8 mouse cellular contexts compared by ENCODE assay signal in genomic region chr6:116056676-116057264, GRCm38 (mm10).
A peak's percentile ranks its signal among the peaks of the same experiment; 100 is the strongest.
DNase-seq lines count a peak whose midpoint lies in the region; ATAC-seq lines count a peak whose summit lies in the region.

No protein-coding gene starts in this region.

- H3K27ac ChIP-seq in embryonic facial prominence, embryonic 10.5 days (replicated peaks) = no peak overlapping the region

- WGBS in embryonic facial prominence, embryonic 10.5 days = 25% methylated on average over 13 of the region's 13 CpGs

- H3K4me1 ChIP-seq in megakaryocyte, embryonic 14.5 days = peaks cover 26% of the 10 kb centered on the region
- peaks cover 14% of the 10 kb centered on the region for H3K4me1 ChIP-seq in embryonic facial prominence, embryonic 10.5 days

- no peak for ATAC-seq in megakaryocyte, adult 5-6 weeks (ENCODE audit: poor library complexity, severe bottlenecking)
- peak; percentile 32 for ATAC-seq in inflammation-experienced regulatory T-cells, adult 6 months
- no peak for ATAC-seq in erythroid progenitor cell, adult 5-6 weeks (replicated peaks; ENCODE audit: low FRiP score, poor library complexity, severe bottlenecking)

- peak; percentile 25 for DNase-seq in embryonic facial prominence, embryonic 10.5 days (ENCODE audit: low spot score)
- peak; percentile 59 to 61 for DNase-seq in left cerebral cortex, adult 8-10 months (ENCODE audit: low spot score in 2 of 2)
- peak; percentile 36 for DNase-seq in retina, embryonic 14.5 days (ENCODE audit: low spot score)
- no peak for DNase-seq in urinary bladder, postnatal 10 days (ENCODE audit: low spot score)

- H3K36me3 ChIP-seq in megakaryocyte, embryonic 14.5 days (replicated peaks; ENCODE audit: low read length) = no peaks in the 10 kb centered on the region
- H3K36me3 ChIP-seq in embryonic facial prominence, embryonic 10.5 days (replicated peaks) = no peaks in the 10 kb centered on the region

- H3K9me3 ChIP-seq in megakaryocyte, embryonic 14.5 days = no peaks in the 10 kb centered on the region
- no peaks in the 10 kb centered on the region for H3K9me3 ChIP-seq in embryonic facial prominence, embryonic 10.5 days

- peak overlapping the region; percentile 4 for H3K4me3 ChIP-seq in megakaryocyte, embryonic 14.5 days (replicated peaks)
- 0 out of 2 replicates have a peak overlapping the region, but pooled peaks have one; percentile 25 for H3K4me3 ChIP-seq in embryonic facial prominence, embryonic 10.5 days

- no peaks in the 10 kb centered on the region for H3K27me3 ChIP-seq in megakaryocyte, embryonic 14.5 days (replicated peaks)
- H3K27me3 ChIP-seq in embryonic facial prominence, embryonic 10.5 days (replicated peaks; ENCODE audit: low read depth, poor library complexity, severe bottlenecking) = no peaks in the 10 kb centered on the region
